Mouse (Mus musculus) brain, embryonic 14.5 days (tissue): ENCODE data around the gene Rnd2.

Experiments used
- CTCF ChIP-seq: fragments of 200-500 bp; IDR thresholded peaks from 2 replicates; pipeline ENCODE4 v1.5.1; 2012; ENCODE audit warnings: inconsistent platforms, mild to moderate bottlenecking, moderate library complexity, borderline replicate concordance; ENCODE audit not compliant: insufficient read depth, insufficient read length; ENCODE audit errors: extremely low read depth
- POLR2A ChIP-seq: fragments of 200-500 bp; IDR thresholded peaks from 2 replicates; pipeline ENCODE4 v1.6.1; 2012; ENCODE audit warnings: mild to moderate bottlenecking, inconsistent platforms, borderline replicate concordance; ENCODE audit not compliant: poor library complexity, insufficient read depth, insufficient read length, severe bottlenecking; ENCODE audit errors: extremely low read depth

GRCm38 (mm10) chr11:101460321-101460720 is 4.5 kb upstream of the Rnd2 start:
- TF ChIP-seq POLR2A (no peak), CTCF (no peak)
